Mouse (Mus musculus): ENCODE results near the gene Nxpe4.

DNA sequence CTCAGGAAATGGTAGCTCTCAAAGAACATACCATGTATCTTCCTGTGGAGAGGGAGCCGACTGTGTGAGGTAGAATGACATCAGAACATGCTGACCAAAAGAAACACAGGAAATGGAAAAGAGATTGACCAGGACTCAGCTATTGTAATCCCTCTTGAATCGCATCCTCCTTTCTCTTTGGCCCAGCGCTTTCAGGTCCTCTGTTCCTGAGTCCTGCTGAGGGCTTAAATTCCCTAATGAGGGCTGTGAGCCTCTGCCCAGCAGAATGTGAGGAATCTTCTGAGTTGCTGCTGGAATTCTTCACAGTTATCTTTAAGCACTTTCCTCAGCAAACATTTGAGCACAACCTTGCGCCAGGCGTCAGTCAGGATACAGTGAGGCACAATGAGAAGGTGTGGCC lies 78.6 kb downstream of the Nxpe4 start:
- TF ChIP-seq CTCF (IDR thresholded peaks at IDR 0.05; ENCODE audit: control insufficient read depth, insufficient read depth, low read length), result no peak
- no peak for TF ChIP-seq POLR2A (IDR thresholded peaks at IDR 0.05; ENCODE audit: borderline replicate concordance, control insufficient read depth, low read depth, low read length)

All from bone marrow, adult 2 months (tissue).